Mouse (Mus musculus) cortical plate, adult 2 months (tissue): ENCODE data around the gene Ptprj. TPM values are rescaled to one million over a fixed set of nuclear protein-coding genes. Genes with fewer than 3 reads are reported as not detected.

Experiments used
- H3K27ac ChIP-seq: fragments of 200-500 bp; 2 replicates; pipeline ENCODE4 v1.5.1; 2012; ENCODE audit warnings: low read length, control low read depth, inconsistent platforms; ENCODE audit not compliant: insufficient read depth
- H3K4me1 ChIP-seq: fragments of 200-500 bp; 2 replicates; pipeline ENCODE4 v1.6.1; 2011; ENCODE audit warnings: low read length; ENCODE audit not compliant: control insufficient read depth, insufficient read depth
- H3K4me3 ChIP-seq: fragments of 200-500 bp; 2 replicates; pipeline ENCODE4 v1.5.1; 2011; ENCODE audit warnings: mild to moderate bottlenecking, low read length, control low read depth; ENCODE audit not compliant: insufficient read depth
- CTCF ChIP-seq: fragments of 200-500 bp; IDR thresholded peaks from 2 replicates; pipeline ENCODE4 v1.5.1; 2011; ENCODE audit warnings: mild to moderate bottlenecking, control low read depth, low read length; ENCODE audit not compliant: insufficient read depth; ENCODE audit errors: extremely low read depth
- POLR2A ChIP-seq: fragments of 200-500 bp; IDR thresholded peaks from 2 replicates; pipeline ENCODE4 v1.6.1; 2011; ENCODE audit warnings: mild to moderate bottlenecking, low read length, control low read depth; ENCODE audit not compliant: insufficient read depth; ENCODE audit errors: extremely low read depth
- polyA plus RNA-seq: library from polyadenylated mRNA; depleted of rRNA; stranded (reverse); fragments of >200 nt; gene quantifications from 2 replicates; pipeline ENCODE4 v1.2.3, GENCODE M21; 2012

Gene Ptprj
- polyA plus RNA-seq, 1 experiment = 36.9 TPM

GRCm38 (mm10) chr2:90533944-90534343 lies 46.5 kb downstream of the Ptprj start:
- no peak overlapping the region for H3K27ac ChIP-seq
- H3K4me1 ChIP-seq = peaks cover 8% of the 10 kb centered on the region; the same call in 1 of the 2 replicates

GRCm38 (mm10) chr2:90532095-90532494 lies 48.4 kb downstream of the Ptprj start:
- Histone ChIP-seq H3K4me3 (no peak overlapping the region), H3K27ac (no peak overlapping the region), H3K4me1 (peaks cover 13% of the 10 kb centered on the region)
- TF ChIP-seq POLR2A (no peak), CTCF (no peak)

More at GRCm38 (mm10) chr2:90533944-90534343, 46.5 kb downstream of the Ptprj start:
- TF ChIP-seq CTCF = no peak
- no peak for TF ChIP-seq POLR2A
- H3K4me3 ChIP-seq = no peak overlapping the region

DNA sequence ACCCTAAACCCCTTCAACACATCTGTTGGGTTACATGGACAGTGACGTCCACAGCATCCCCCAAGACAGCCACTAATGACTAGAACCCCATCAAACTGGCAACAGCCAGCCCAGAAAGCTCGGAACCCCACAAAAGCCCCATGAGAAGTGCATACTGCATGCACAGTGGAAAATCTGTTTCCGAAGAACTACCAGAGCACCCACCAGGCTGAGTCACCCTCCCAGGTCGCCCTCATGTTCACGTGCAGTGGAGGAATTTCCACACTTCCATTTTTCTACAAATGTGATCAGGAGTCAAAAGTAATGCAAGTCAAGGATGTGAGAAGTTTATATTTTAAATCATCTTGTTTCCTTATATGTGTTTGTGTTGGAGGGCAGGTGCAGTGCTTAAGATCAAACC lies 52.3 kb downstream of the Ptprj start:
- H3K4me3 ChIP-seq = no peak overlapping the region
- peaks cover 17% of the 10 kb centered on the region for H3K4me1 ChIP-seq
- TF ChIP-seq CTCF (no peak), POLR2A (no peak)
- H3K27ac ChIP-seq = no peak overlapping the region

- TF ChIP-seq POLR2A (no peak), CTCF (no peak)
- H3K27ac ChIP-seq = no peak overlapping the region
- H3K4me1 ChIP-seq = peaks cover 21% of the 10 kb centered on the region
- H3K4me3 ChIP-seq = no peak overlapping the region
These were observed 53.5 kb downstream of the Ptprj start for GRCm38 (mm10) chr2:90526971-90527370.

DNA sequence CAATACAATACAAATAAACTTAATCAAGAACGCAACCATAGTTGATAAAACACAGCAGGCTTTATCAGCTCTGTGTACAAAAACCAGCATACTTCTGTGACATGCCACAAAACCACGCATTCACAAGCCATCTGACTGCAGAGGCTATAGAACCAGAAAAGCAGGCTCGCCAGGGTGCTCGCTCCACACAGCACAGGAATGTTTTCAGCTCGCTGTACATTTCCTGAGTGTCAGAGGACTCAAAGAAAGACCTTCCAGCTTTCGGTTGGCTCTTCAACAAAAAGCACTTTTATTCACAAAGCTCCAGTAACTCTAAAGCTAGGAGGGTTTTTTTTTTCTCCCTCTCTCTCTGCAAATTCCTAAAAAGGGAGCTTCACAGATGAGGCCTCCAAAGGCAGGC lies 53.9 kb downstream of the Ptprj start:
- Histone ChIP-seq H3K27ac (no peak overlapping the region), H3K4me3 (no peak overlapping the region), H3K4me1 (peaks cover 21% of the 10 kb centered on the region)
- TF ChIP-seq POLR2A = no peak
- no peak for TF ChIP-seq CTCF

DNA sequence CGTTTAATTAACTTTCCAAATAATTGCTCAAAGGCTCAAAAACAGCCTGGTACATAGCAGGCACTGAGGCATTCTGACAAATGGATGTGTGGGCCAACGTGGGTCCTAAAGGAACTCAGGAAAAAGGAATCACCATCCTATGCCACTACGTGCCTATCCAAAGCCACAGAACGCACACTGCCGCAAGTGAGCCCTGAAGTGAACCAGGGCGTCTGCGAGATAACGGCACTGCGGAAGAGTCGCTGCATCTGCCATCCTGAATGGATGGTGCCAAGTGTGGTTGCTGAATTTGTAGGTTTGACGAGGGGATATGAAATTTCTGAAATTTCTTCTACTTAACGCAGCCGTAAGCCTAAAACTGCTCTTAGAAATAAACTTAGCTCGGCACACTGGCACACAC lies 54.6 kb downstream of the Ptprj start:
- no peak overlapping the region for H3K27ac ChIP-seq
- no peak overlapping the region for H3K4me3 ChIP-seq
- TF ChIP-seq CTCF (no peak), POLR2A (no peak)
- peaks cover 21% of the 10 kb centered on the region for H3K4me1 ChIP-seq

DNA sequence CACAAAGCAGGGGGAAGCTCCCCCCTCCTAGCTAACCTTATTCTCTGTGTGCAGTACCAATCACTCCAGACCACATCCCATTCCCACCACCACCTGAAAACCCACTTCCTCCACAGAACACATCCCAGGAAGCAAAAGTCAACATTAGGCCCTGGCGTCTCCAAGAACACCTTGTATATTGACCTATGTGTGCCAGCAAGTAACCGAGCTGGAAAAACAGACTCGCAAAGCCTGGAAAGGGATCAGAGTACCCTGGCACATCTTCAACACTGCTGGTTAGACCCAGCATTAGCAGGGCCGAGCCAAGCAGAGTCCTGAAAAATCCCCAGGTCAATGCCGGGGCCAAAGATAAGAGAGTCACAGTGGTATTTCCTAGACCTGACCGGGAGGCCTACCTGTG lies 58.0 kb downstream of the Ptprj start:
- peaks cover 20% of the 10 kb centered on the region for H3K4me1 ChIP-seq
- H3K4me3 ChIP-seq = no peak overlapping the region
- no peak overlapping the region for H3K27ac ChIP-seq
- no peak for TF ChIP-seq POLR2A
- TF ChIP-seq CTCF = no peak

GRCm38 (mm10) chr2:90521909-90522308 lies 58.5 kb downstream of the Ptprj start:
- no peak overlapping the region for H3K4me3 ChIP-seq
- peaks cover 19% of the 10 kb centered on the region for H3K4me1 ChIP-seq
- no peak overlapping the region for H3K27ac ChIP-seq
- TF ChIP-seq POLR2A (no peak), CTCF (no peak)

- Histone ChIP-seq H3K4me1 (peaks cover 16% of the 10 kb centered on the region), H3K4me3 (no peak overlapping the region), H3K27ac (no peak overlapping the region)
- TF ChIP-seq POLR2A (no peak), CTCF (no peak)
These were observed 62.2 kb downstream of the Ptprj start for GRCm38 (mm10) chr2:90518296-90518695.

- Histone ChIP-seq H3K4me3 (no peak overlapping the region), H3K27ac (no peak overlapping the region), H3K4me1 (peaks cover 12% of the 10 kb centered on the region)
- TF ChIP-seq CTCF (no peak), POLR2A (no peak)
These were observed 65.5 kb downstream of the Ptprj start for GRCm38 (mm10) chr2:90514969-90515368.
